Mouse (Mus musculus) limb, embryonic 14.5 days (tissue): Measurements from ENCODE around the gene Pmel. TPM values are rescaled to one million over a fixed set of nuclear protein-coding genes. Genes with fewer than 3 reads are reported as not detected.

ENCODE experiments used
- ATAC-seq: fragments of 200-750 bp; cut with Nextera tagmentation; 2 replicates; pipeline ENCODE4 v1.8.0; 2017; ENCODE audit warnings: low read depth, moderate number of reproducible peaks, moderate TSS enrichment; ENCODE audit not compliant: low FRiP score
- DNase-seq: peaks from one replicate; pipeline ENCODE4 v3.0.0-alpha.2; 2015; ENCODE audit warnings: low spot score
- H3K27ac ChIP-seq: fragments of 300-500 bp; sonication (generic); replicated peaks from 2 replicates; pipeline ENCODE4 v1.5.1; 2014; ENCODE audit warnings: low read depth, mild to moderate bottlenecking, low read length, moderate library complexity, mixed read lengths
- H3K27me3 ChIP-seq: fragments of 300-500 bp; sonication (generic); 2 replicates; pipeline ENCODE4 v1.6.1; 2014; ENCODE audit warnings: low read length, mixed read lengths; ENCODE audit not compliant: control insufficient read depth, insufficient read depth
- H3K36me3 ChIP-seq: fragments of 300-500 bp; sonication (generic); 2 replicates; pipeline ENCODE4 v1.6.1; 2014; ENCODE audit warnings: mild to moderate bottlenecking, low read length, moderate library complexity, mixed read lengths; ENCODE audit not compliant: control insufficient read depth, insufficient read depth
- H3K4me1 ChIP-seq: fragments of 300-500 bp; sonication (generic); 2 replicates; pipeline ENCODE4 v1.6.1; 2014; ENCODE audit warnings: antibody characterized with exemption, low read length, mixed read lengths; ENCODE audit not compliant: control insufficient read depth, insufficient read depth
- H3K4me2 ChIP-seq: fragments of 300-500 bp; sonication (generic); replicated peaks from 2 replicates; pipeline ENCODE4 v1.6.1; 2014; ENCODE audit warnings: low read depth, mild to moderate bottlenecking, low read length, moderate library complexity; ENCODE audit not compliant: severe bottlenecking
- H3K4me3 ChIP-seq: fragments of 300-500 bp; sonication (generic); replicated peaks from 2 replicates; pipeline ENCODE4 v1.5.1; 2014; ENCODE audit warnings: low read length
- H3K9ac ChIP-seq: fragments of 300-500 bp; sonication (generic); 2 replicates; pipeline ENCODE4 v1.6.1; 2014; ENCODE audit warnings: mild to moderate bottlenecking, low read depth, low read length, moderate library complexity; ENCODE audit not compliant: severe bottlenecking
- H3K9me3 ChIP-seq: fragments of 300-500 bp; sonication (generic); 2 replicates; pipeline ENCODE4 v1.6.1; 2016; ENCODE audit warnings: low read length; ENCODE audit not compliant: control insufficient read depth
- POLR2A ChIP-seq: fragments of 200-500 bp; IDR thresholded peaks from 2 replicates; pipeline ENCODE4 v1.8.0; 2012; ENCODE audit warnings: inconsistent platforms, mild to moderate bottlenecking, moderate library complexity, borderline replicate concordance; ENCODE audit not compliant: insufficient read depth, insufficient read length; ENCODE audit errors: extremely low read depth
- WGBS: fragments of 180-500 bp; shearing (Covaris S2); extraction: QIAGEN DNeasy Blood & Tissue Kit; methylation state at CpG from one replicate; pipeline ENCODE4 v1.1.7; 2014; 5-methylcytosine and 5-hydroxymethylcytosine counted together
- polyA plus RNA-seq, 2 experiments: library from polyadenylated mRNA; depleted of rRNA in 1 of 2; stranded (reverse) in 1 of 2; unstranded in 1 of 2; fragments of >200 nt; fragmentation: Nextera tagmentation in 1 of 2; extraction: Ambion mirVana in 1 of 2; gene quantifications; 2 replicates each; pipeline versions ENCODE4 v1.2.1 to v1.2.3; 2012 to 2014

The Pmel gene
- polyA plus RNA-seq, 2 experiments = 3.7 to 5.5 TPM

GRCm38 (mm10) chr10:128697072-128697725 is 6.8 kb upstream of the Pmel start:
- peak overlapping the region; percentile 56 for H3K4me2 ChIP-seq
- peaks cover 8% of the 10 kb centered on the region; the same call in 1 of the 2 replicates for H3K4me1 ChIP-seq
- H3K27me3 ChIP-seq = no peaks in the 10 kb centered on the region
- peak overlapping the region; percentile 87; the same call in 1 of the 2 replicates for H3K4me3 ChIP-seq
- H3K9ac ChIP-seq = no peak overlapping the region
- WGBS = 83% methylated on average over 6 of the region's 6 CpGs
- H3K27ac ChIP-seq = peak overlapping the region; percentile 26; the same call in 1 of the 2 replicates
- TF ChIP-seq POLR2A = no peak
- no peak for DNase-seq
- peaks cover 43% of the 10 kb centered on the region for H3K36me3 ChIP-seq
- ATAC-seq = no peak
- H3K9me3 ChIP-seq = no peaks in the 10 kb centered on the region

DNA sequence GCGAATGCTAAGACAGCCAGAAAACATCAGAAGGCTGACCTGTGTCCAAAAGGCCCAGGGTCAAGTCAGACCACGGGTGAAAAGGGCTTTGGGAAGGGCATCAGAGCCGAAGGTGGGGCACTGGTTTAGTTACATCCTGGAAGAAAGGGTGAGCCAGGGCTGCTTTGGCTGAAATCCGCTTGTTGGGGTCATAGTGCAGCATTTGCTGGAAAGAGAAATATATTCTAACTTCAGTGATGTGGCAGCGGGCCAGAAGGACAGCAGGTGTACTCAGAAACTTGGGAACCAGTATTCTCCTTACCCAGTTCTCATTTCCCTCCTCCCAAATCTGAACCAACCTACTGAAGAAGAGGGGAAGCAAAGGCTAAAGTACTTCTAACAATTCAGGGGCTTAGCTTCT is 5.0 kb upstream of the Pmel start:
- no peak for TF ChIP-seq POLR2A
- 85% methylated on average over 5 of the region's 5 CpGs for WGBS
- ATAC-seq = no peak

DNA sequence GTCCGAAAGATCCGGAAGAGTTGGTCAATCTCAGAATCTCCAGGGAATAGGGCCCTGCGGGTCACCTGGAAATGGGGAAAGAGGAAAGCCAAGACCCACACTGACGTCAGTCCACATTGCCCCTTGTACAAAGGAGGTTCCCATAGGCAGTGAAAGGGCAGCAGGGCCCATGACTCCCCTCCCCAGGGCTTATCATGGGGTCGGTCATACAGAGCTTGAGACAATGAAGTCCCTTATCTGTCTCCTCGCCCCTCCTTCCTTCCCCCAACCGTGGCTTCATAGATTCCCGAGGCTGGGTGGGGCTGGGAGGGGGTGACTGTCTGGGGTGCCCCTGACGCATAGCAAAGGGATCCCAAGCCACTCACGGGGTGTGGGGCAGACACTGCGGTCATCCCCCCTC is 4.4 kb upstream of the Pmel start:
- DNase-seq (no peak), ATAC-seq (no peak)
- Histone ChIP-seq H3K9me3 (no peaks in the 10 kb centered on the region), H3K36me3 (peaks cover 56% of the 10 kb centered on the region), H3K27ac (no peak overlapping the region), H3K4me2 (no peak overlapping the region), H3K4me3 (no peak overlapping the region), H3K4me1 (peaks cover 15% of the 10 kb centered on the region), H3K27me3 (no peaks in the 10 kb centered on the region), H3K9ac (no peak overlapping the region)
- TF ChIP-seq POLR2A = no peak
- 87% methylated on average over 11 of the region's 11 CpGs for WGBS

More for the DNA sequence above, 5.0 kb upstream of the Pmel start:
- no peak overlapping the region for H3K4me3 ChIP-seq
- H3K27ac ChIP-seq = no peak overlapping the region
- H3K9ac ChIP-seq = no peak overlapping the region
- H3K27me3 ChIP-seq = no peaks in the 10 kb centered on the region
- H3K4me1 ChIP-seq = peaks cover 15% of the 10 kb centered on the region
- no peak for DNase-seq
- no peak overlapping the region for H3K4me2 ChIP-seq
- no peaks in the 10 kb centered on the region for H3K9me3 ChIP-seq
- H3K36me3 ChIP-seq = peaks cover 56% of the 10 kb centered on the region

- no peak overlapping the region for H3K4me3 ChIP-seq
- no peak overlapping the region for H3K27ac ChIP-seq
- H3K27me3 ChIP-seq = no peaks in the 10 kb centered on the region
- DNase-seq (peak; percentile 44), ATAC-seq (no peak)
- H3K4me2 ChIP-seq = no peak overlapping the region
- no peaks in the 10 kb centered on the region for H3K9me3 ChIP-seq
- peaks cover 10% of the 10 kb centered on the region for H3K4me1 ChIP-seq
- no peak overlapping the region for H3K9ac ChIP-seq
- 89% methylated on average over 5 of the region's 5 CpGs for WGBS
- TF ChIP-seq POLR2A = no peak
- H3K36me3 ChIP-seq = peaks cover 56% of the 10 kb centered on the region
Measured at GRCm38 (mm10) chr10:128700712-128701111, 3.3 kb upstream of the Pmel start.

GRCm38 (mm10) chr10:128702328-128703007 is 1.5 kb upstream of the Pmel start:
- no peaks in the 10 kb centered on the region for H3K9me3 ChIP-seq
- no peak overlapping the region for H3K4me3 ChIP-seq
- no peak for TF ChIP-seq POLR2A
- peaks cover 7% of the 10 kb centered on the region for H3K4me1 ChIP-seq
- H3K9ac ChIP-seq = no peak overlapping the region
- 84% methylated on average over 6 of the region's 6 CpGs for WGBS
- H3K36me3 ChIP-seq = peaks cover 53% of the 10 kb centered on the region
- no peaks in the 10 kb centered on the region for H3K27me3 ChIP-seq
- DNase-seq (no peak), ATAC-seq (no peak)
- no peak overlapping the region for H3K4me2 ChIP-seq
- no peak overlapping the region for H3K27ac ChIP-seq
